Mouse (Mus musculus) cerebellum, adult 9-10 months (tissue): ENCODE data around the gene Gm10024.
"Not testable (repeated sequence)": the region's sequence is repeated elsewhere in the genome, so short reads cannot be mapped to it uniquely, and the experiment has no call there.

Source experiments
- DNase-seq: peaks from one replicate; pipeline ENCODE4 v3.0.0; 2022

The Gm10024 gene

DNA sequence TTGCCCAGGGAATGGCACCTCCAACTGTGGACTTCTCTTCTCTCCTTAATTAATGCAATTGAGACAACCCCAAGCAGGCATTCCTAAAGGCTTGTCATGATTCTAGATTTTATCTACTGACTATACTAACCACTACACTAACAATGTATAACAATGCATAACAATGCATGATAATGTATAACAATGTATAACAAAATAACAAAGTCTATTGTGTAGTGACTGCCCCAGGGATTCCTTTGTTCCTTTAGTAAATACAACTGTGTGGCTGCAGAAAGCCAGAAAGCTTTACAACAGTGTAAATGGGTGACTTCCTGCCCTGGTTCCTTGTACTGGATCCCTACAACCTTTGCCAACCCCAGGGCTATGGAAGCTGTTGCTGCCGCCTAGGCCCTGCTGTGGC is 24.7 kb downstream of the Gm10024 start:
- no peak for DNase-seq

DNA sequence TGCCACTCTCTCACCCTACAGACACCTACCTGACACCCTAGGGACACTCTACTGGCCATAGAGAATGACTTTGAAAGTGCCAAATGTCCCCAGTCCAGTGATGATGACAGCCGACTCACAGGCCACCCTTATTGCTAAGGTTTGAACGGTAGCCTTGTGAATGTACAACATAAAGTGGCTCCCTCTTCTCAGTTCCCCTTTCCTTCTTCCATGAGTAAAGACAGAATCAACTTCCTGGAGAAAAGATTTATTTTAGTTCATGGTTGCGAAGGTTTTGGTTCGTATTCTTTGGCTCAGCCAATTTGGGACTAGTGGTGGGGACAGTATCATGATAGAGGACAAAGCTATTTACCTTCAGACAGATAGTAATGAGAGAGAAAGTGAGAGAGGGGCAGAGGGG is 27.7 kb downstream of the Gm10024 start:
- no peak for DNase-seq

DNA sequence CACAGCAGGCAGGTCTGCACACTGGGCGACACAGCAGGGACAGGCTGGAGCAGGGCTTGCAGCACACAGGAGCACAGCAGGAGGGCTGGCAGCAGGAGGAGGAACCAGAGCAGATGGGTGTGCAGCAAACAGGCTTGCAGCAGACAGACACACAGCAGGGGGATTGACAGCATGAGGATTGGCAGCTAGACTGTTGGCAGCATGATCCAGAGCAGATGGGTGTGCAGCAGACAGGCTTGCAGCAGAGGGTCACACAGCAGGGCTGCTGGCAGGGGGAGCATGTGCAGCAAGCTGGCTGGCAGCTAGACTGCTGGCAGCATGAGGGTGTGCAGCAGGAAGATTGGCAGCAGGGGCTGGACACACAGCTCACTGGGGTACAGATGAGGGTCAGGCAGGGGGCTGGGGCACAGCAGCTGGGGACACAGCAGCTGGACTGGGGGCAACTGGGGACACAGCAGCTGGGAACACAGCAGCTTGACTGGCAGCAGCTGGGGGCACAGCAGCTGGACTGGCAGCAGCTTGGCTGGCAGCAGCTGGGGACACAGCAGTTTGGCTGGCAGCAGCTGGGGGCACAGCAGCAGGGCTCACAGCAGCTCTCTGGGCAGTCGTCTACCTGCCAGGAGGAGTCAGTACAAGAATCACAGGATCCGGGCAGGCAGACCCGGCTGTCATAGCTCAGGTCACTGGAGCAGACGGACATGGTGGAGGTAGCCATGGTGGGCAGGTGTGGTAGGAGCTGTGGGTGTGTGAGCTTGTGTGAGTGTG is 30.8 kb downstream of the Gm10024 start, which contains the start of gene Gm18596:
TSS of gene Gm18596 (minus strand) at position 715 of the 765 bp plus-strand sequence.
- peak; percentile 13 for DNase-seq

DNA sequence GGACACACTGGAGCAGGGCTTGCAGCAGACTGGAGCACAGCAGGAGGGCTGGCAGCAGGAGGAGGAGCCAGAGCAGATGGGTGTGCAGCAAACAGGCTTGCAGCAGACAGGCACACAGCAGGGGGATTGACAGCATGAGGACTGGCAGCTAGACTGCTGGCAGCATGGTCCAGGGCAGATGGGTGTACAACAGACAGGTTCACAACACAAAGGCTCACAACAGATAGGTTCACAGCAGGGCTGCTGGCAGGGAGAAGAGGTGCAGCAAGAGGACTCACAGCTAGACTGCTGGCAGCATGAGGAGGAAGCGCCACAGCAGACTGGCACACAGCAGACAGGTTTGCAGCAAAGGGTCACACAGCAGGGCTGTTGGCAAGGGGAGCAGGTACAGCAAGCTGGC is 39.4 kb downstream of the Gm10024 start:
- peak; percentile 19 for DNase-seq

DNA sequence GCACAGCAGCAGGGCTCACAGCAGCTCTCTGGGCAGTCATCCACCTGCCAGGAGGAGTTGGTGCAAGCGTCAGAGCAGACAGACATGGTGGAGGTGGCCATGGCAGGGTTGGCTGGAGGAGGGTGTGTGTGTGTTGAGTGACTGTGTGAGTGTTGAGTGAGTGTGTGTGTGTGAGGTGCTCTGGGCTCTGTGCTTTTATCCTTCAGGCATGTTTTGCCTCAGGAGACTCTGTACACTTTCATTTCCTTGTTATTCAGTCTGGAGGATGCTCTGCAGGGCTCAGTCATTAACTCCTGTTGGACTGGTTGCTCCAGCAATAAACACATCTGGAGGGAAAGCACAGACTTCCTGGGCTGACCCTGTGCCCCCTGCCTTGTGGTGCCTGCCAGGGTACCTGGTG is 40.0 kb downstream of the Gm10024 start, which contains the start of gene Gm9736:
TSS of gene Gm9736 (minus strand) at position 101 of the 400 bp plus-strand sequence.
- DNase-seq: not testable (repeated sequence)

DNA sequence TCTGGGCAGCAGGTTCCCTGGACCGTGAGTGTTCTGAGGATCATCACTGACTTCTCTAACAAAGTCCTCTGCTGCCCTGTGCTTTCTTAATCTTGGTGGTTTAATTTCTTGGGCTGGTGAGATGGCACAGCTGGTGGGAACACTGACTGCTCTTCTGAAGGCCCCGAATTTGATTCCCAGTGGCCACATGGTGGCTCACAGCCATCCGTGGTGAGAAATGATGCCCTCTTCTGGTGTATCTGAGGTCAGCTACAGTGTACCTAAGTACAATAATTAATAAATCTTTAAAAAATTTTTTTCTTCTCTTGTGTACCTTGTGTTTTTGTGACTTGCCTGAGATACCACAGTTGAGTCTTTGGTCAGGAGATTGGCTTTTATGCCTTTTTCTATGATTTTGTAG is 41.1 kb downstream of the Gm10024 start:
- not testable (repeated sequence) for DNase-seq

DNA sequence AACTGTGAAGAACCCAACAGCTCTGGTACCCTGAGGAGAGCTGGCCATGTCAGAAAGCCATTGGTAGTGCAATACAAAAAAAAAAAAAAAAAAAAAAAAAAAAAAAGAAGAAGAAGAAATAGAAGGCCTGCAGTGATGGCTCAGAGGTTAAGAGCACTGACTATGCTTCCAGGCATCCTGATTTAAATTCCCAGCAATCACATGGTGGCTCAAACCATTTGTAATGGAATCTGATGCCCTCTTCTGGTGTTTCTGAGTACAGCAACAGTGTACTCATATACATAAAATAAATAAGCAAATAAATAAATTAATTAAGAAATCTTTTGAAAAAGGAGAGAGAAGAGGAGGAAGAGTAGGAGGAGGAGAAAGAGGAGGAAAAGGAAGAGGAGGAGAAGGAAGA is 42.2 kb downstream of the Gm10024 start:
- no peak for DNase-seq

DNA sequence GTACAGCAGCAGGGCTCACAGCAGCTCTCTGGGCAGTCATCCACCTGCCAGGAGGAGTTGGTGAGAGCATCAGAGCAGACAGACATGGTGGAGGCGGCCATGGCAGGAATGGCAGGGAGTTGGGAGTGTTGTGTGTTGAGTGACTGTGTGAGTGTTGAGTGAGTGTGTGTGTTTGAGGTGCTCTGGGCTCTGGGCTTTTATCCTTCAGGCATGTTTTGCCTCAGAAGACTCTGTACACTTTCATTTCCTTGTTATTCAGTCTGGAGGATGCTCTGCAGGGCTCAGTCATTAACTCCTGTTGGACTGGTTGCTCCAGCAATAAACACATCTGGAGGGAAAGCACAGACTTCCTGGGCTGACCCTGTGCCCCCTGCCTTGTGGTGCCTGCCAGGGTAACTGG is 48.3 kb downstream of the Gm10024 start, which contains the start of gene Gm3233:
TSS of gene Gm3233 (minus strand) at position 101 of the 400 bp plus-strand sequence.
- not testable (repeated sequence) for DNase-seq
